Mouse (Mus musculus) splenic B cell, adult 2 months (primary cell): ENCODE results near the gene Ctu2.

Experiments
- DNase-seq: peaks from one replicate; pipeline ENCODE4 v3.0.0-alpha.2; 2011; ENCODE audit warnings: low read depth, low spot score
- H3K27me3 ChIP-seq: 2 replicates; pipeline ENCODE4 v1.6.1; 2012; ENCODE audit warnings: mild to moderate bottlenecking, low read length, moderate library complexity, mixed read lengths; ENCODE audit not compliant: control insufficient read depth, poor library complexity, insufficient read depth, severe bottlenecking
- H3K36me3 ChIP-seq: 2 replicates; pipeline ENCODE4 v1.6.1; 2012; ENCODE audit warnings: mild to moderate bottlenecking, low read length, moderate library complexity, mixed read lengths; ENCODE audit not compliant: control insufficient read depth, poor library complexity, insufficient read depth, severe bottlenecking

Ctu2 gene

DNA sequence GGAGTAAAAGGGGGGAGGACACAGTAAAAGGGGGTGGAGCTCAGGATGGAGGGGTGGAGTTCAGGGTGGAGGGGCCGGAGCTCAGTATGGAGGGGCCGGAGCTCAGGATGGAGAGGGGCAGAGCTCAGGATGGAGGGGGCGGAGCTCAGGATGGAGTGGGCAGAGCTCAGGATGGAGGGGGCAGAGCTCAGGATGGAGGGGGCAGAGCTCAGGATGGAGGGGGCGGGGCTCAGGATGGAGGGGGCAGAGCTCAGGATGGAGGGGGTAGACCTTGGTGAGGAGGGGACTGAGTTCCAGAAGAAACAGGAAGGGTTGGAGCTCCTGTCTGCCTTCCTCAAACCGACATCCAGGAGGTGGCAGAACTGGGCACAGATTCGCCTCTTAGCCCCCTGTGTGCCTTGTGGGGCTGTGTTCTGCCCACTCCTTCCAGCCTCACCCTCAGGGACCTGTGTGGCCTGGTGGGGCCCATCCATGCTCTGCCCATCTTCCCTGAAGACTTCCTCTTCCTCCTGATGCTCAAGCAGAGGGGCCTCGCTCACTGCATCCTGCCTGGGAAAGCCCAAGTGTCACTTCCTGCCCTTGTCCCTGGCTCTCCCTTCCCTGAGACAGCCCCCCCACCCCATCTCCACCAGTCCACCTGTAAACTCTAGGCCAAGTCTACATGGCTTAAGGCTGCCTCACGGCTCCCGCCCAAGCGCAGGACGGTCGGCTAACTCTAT, 21.2 kb downstream of the Ctu2 start:
- DNase-seq: no peak
- peaks cover 2% of the 10 kb centered on the region for H3K36me3 ChIP-seq

DNA sequence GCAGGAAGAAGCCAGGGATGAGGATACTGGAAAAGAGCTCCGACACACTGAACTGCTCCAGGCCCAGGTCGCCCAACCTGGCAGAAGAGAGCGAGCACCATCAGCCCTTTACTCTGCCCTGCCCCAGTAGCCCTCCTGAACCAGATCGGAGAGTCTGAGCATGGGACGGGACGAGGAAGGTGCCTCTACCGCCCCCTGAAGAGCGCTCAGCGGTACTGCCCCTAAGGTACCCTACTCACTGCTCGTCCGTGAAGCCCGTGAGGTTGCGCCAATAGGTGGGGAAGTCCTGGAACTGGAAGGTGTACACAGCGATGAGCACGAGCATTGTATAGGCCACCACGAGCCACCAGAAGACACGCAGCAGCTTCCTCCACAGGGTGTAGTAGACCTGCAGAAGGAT, 22.0 kb downstream of the Ctu2 start:
- Histone ChIP-seq H3K27me3 (no peaks in the 10 kb centered on the region), H3K36me3 (peaks cover 2% of the 10 kb centered on the region)
- peak; percentile 39 for DNase-seq

More for the DNA sequence above, 21.2 kb downstream of the Ctu2 start:
- H3K27me3 ChIP-seq: no peaks in the 10 kb centered on the region

DNA sequence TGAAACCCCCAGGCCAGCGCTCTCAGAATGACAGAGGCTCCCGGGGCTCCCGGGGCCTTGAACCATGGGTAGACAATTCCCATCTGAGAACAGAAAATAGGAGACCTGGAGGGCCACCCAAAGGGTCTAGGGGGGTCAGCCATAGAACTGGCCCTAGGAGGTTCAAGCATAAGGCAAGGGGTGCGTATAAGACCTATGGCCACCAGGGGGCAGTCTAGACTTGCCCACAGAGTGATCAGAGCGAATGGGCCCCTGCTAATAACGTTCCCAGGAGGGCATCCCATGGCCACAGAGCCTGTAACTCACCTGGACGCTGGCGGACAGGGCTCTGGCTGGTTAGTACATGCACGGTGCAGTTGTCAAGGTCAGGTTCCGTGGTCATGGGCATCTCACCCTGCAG, 24.9 kb downstream of the Ctu2 start:
- Histone ChIP-seq H3K27me3 (no peaks in the 10 kb centered on the region), H3K36me3 (peaks cover 3% of the 10 kb centered on the region)
- DNase-seq: peak; percentile 91

DNA sequence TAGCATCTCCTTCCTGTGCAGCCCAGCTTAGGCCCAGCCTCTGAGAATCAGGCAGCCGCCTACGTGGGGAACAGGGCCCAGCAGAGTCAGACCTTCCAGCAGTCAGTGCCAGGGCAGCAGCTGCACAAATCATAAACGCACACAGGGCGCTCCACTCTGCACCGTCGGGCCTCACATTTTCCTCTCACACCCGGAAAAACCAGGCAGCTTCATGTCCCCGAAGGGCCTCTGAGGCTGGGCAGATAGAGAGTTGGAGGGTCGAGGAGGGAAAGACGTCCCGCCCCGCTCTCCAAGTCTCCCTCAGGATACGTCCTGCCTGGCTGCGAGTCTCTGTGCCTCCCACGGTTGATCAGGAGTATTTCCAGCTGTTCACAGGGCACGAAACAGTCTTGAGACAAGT, 35.6 kb downstream of the Ctu2 start:
- no peaks in the 10 kb centered on the region for H3K27me3 ChIP-seq
- 0 out of 2 replicates have a peak, but pooled peaks cover 2% of the 10 kb centered on the region for H3K36me3 ChIP-seq
- DNase-seq: no peak

GRCm38 (mm10) chr8:122512392-122512791, 36.4 kb downstream of the Ctu2 start:
- 0 out of 2 replicates have a peak, but pooled peaks cover 2% of the 10 kb centered on the region for H3K36me3 ChIP-seq
- no peaks in the 10 kb centered on the region for H3K27me3 ChIP-seq
- no peak for DNase-seq

- H3K36me3 ChIP-seq: 0 out of 2 replicates have a peak, but pooled peaks cover 2% of the 10 kb centered on the region
- DNase-seq: no peak
- no peaks in the 10 kb centered on the region for H3K27me3 ChIP-seq
These were observed 39.8 kb downstream of the Ctu2 start for GRCm38 (mm10) chr8:122515699-122516098.

- H3K36me3 ChIP-seq: 0 out of 2 replicates have a peak, but pooled peaks cover under 1% of the 10 kb centered on the region
- no peak for DNase-seq
These were observed 41.7 kb downstream of the Ctu2 start for GRCm38 (mm10) chr8:122517541-122518190.

GRCm38 (mm10) chr8:122520611-122521010, 44.7 kb downstream of the Ctu2 start:
- H3K27me3 ChIP-seq: no peaks in the 10 kb centered on the region
- no peak for DNase-seq
- H3K36me3 ChIP-seq: no peaks in the 10 kb centered on the region

More at GRCm38 (mm10) chr8:122517541-122518190, 41.7 kb downstream of the Ctu2 start:
- H3K27me3 ChIP-seq: no peaks in the 10 kb centered on the region

GRCm38 (mm10) chr8:122522796-122523651, 47.1 kb downstream of the Ctu2 start:
- no peaks in the 10 kb centered on the region for H3K27me3 ChIP-seq
- DNase-seq: no peak
- H3K36me3 ChIP-seq: no peaks in the 10 kb centered on the region; the same call in 1 of the 2 replicates

- H3K36me3 ChIP-seq: no peaks in the 10 kb centered on the region; the same call in 1 of the 2 replicates
- no peaks in the 10 kb centered on the region for H3K27me3 ChIP-seq
- no peak for DNase-seq
These were observed 47.9 kb downstream of the Ctu2 start for GRCm38 (mm10) chr8:122523652-122524360.

DNA sequence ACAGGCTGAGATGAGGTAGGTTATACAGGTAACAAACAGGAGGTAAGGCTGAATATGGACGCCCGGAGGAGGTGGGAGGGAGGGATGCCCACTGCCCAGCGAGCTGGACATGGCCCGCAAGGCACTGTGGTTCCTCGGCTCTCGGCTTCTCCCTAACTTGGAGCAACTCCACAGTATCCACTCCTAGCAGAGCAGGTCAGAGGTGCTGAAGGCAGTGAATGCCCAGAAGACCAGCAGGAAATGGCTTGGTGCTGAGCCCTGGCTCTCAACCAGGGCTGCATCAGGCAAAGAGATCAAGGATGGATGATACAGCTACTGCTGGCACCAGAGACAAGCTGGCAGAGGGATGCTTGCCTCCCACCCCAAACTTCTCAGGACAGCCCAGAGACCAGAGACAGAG, 48.6 kb downstream of the Ctu2 start:
- Histone ChIP-seq H3K36me3 (no peaks in the 10 kb centered on the region; the same call in 1 of the 2 replicates), H3K27me3 (no peaks in the 10 kb centered on the region)
- no peak for DNase-seq

GRCm38 (mm10) chr8:122525004-122525403, 49.1 kb downstream of the Ctu2 start:
- H3K27me3 ChIP-seq: no peaks in the 10 kb centered on the region
- no peak for DNase-seq
- H3K36me3 ChIP-seq: no peaks in the 10 kb centered on the region; the same call in 1 of the 2 replicates

GRCm38 (mm10) chr8:122526084-122526483, 50.1 kb downstream of the Ctu2 start:
- no peak for DNase-seq
- Histone ChIP-seq H3K36me3 (no peaks in the 10 kb centered on the region; the same call in 1 of the 2 replicates), H3K27me3 (no peaks in the 10 kb centered on the region)

GRCm38 (mm10) chr8:122526526-122527170, 50.7 kb downstream of the Ctu2 start:
- H3K36me3 ChIP-seq: no peaks in the 10 kb centered on the region; the same call in 1 of the 2 replicates
- H3K27me3 ChIP-seq: no peaks in the 10 kb centered on the region
- no peak for DNase-seq
